Mouse (Mus musculus) hindbrain, embryonic 16.5 days (tissue): ENCODE data around the gene Gm28036. TPM values are rescaled to one million over a fixed set of nuclear protein-coding genes. Genes with fewer than 3 reads are reported as not detected.

Experiments used
- ATAC-seq: fragments of 200-750 bp; cut with Nextera tagmentation; 2 replicates; pipeline ENCODE4 v1.8.0; 2017; ENCODE audit warnings: moderate TSS enrichment, moderate library complexity
- H3K27ac ChIP-seq: fragments of 300-500 bp; sonication (generic); 2 replicates; pipeline ENCODE4 v1.5.1; 2014; ENCODE audit warnings: low read depth, mild to moderate bottlenecking, control low read depth, low read length, moderate library complexity
- H3K27me3 ChIP-seq: fragments of 300-500 bp; sonication (generic); replicated peaks from 2 replicates; pipeline ENCODE4 v1.6.1; 2014; ENCODE audit warnings: low read length; ENCODE audit not compliant: control insufficient read depth, insufficient read depth
- H3K36me3 ChIP-seq: fragments of 300-500 bp; sonication (generic); 2 replicates; pipeline ENCODE4 v1.6.1; 2014; ENCODE audit warnings: mild to moderate bottlenecking, low read length, moderate library complexity, mixed read lengths; ENCODE audit not compliant: control insufficient read depth, insufficient read depth
- H3K4me1 ChIP-seq: fragments of 300-500 bp; sonication (generic); 2 replicates; pipeline ENCODE4 v1.6.1; 2014; ENCODE audit warnings: low read depth, low read length; ENCODE audit not compliant: control insufficient read depth, insufficient read depth
- H3K4me2 ChIP-seq: fragments of 300-500 bp; sonication (generic); 2 replicates; pipeline ENCODE4 v1.6.1; 2014; ENCODE audit warnings: mild to moderate bottlenecking, low read length, control low read depth, moderate library complexity
- H3K4me3 ChIP-seq: fragments of 300-500 bp; sonication (generic); 2 replicates; pipeline ENCODE4 v1.5.1; 2014; ENCODE audit warnings: mild to moderate bottlenecking, low read length, control low read depth, moderate library complexity
- H3K9ac ChIP-seq: fragments of 300-500 bp; sonication (generic); 2 replicates; pipeline ENCODE4 v1.6.1; 2014; ENCODE audit warnings: low read depth, mild to moderate bottlenecking, control low read depth, low read length, moderate library complexity
- H3K9me3 ChIP-seq: fragments of 300-500 bp; sonication (generic); 2 replicates; pipeline ENCODE4 v1.6.1; 2014; ENCODE audit warnings: mild to moderate bottlenecking, low read length, moderate library complexity; ENCODE audit not compliant: control insufficient read depth
- WGBS: fragments of 180-500 bp; shearing (Covaris S2); extraction: QIAGEN DNeasy Blood & Tissue Kit; methylation state at CpG from one replicate; pipeline ENCODE4 v1.1.7; 2014; 5-methylcytosine and 5-hydroxymethylcytosine counted together
- polyA plus RNA-seq: library from polyadenylated mRNA; unstranded; fragments of >200 nt; fragmentation: Nextera tagmentation; extraction: Ambion mirVana; gene quantifications from 2 replicates; pipeline ENCODE4 v1.2.1, GENCODE M21; 2015

The Gm28036 gene
- 15.5 and 19.5 TPM in 2 replicates for polyA plus RNA-seq

GRCm38 (mm10) chr2:156126992-156127391 lies at the start of gene Gm28036:
TSS of gene Gm28036 (minus strand) at chr2:156127092.
- Histone ChIP-seq H3K9me3 (no peaks in the 10 kb centered on the region), H3K4me1 (no peaks in the 10 kb centered on the region), H3K9ac (no peak within 1 kb of the TSS), H3K27ac (no peak within 1 kb of the TSS), H3K4me2 (no peak within 1 kb of the TSS), H3K36me3 (peaks cover 10% of the 10 kb centered on the region), H3K4me3 (no peak within 1 kb of the TSS), H3K27me3 (no peaks in the 10 kb centered on the region)
- ATAC-seq = no peak
- WGBS = 96% methylated on average over 5 of the region's 5 CpGs

- no peak overlapping the region for H3K27ac ChIP-seq
- WGBS = 92% methylated on average over 5 of the region's 5 CpGs
- no peak for ATAC-seq
Observed at GRCm38 (mm10) chr2:156166557-156166956, 39.7 kb upstream of the Gm28036 start.

GRCm38 (mm10) chr2:156165478-156165877 lies 38.6 kb upstream of the Gm28036 start:
- no peak for ATAC-seq

More at GRCm38 (mm10) chr2:156166557-156166956, 39.7 kb upstream of the Gm28036 start:
- H3K9me3 ChIP-seq = no peaks in the 10 kb centered on the region
- no peak overlapping the region for H3K4me3 ChIP-seq
- H3K9ac ChIP-seq = no peak overlapping the region
- peaks cover 43% of the 10 kb centered on the region for H3K36me3 ChIP-seq
- no peaks in the 10 kb centered on the region for H3K27me3 ChIP-seq
- no peak overlapping the region for H3K4me2 ChIP-seq
- no peaks in the 10 kb centered on the region for H3K4me1 ChIP-seq

GRCm38 (mm10) chr2:156151538-156151937 lies 24.6 kb upstream of the Gm28036 start:
- Histone ChIP-seq H3K4me1 (no peaks in the 10 kb centered on the region), H3K4me2 (no peak overlapping the region), H3K27ac (no peak overlapping the region), H3K4me3 (no peak overlapping the region), H3K36me3 (peaks cover 25% of the 10 kb centered on the region), H3K9me3 (no peaks in the 10 kb centered on the region), H3K27me3 (no peaks in the 10 kb centered on the region), H3K9ac (no peak overlapping the region)
- no peak for ATAC-seq

More at GRCm38 (mm10) chr2:156165478-156165877, 38.6 kb upstream of the Gm28036 start:
- WGBS = 90% methylated on average over 1 of the region's 1 CpGs
- H3K4me2 ChIP-seq = no peak overlapping the region
- no peak overlapping the region for H3K4me3 ChIP-seq
- no peaks in the 10 kb centered on the region for H3K4me1 ChIP-seq
- no peak overlapping the region for H3K9ac ChIP-seq
- no peaks in the 10 kb centered on the region for H3K27me3 ChIP-seq
- no peaks in the 10 kb centered on the region for H3K9me3 ChIP-seq
- H3K36me3 ChIP-seq = peaks cover 44% of the 10 kb centered on the region
- H3K27ac ChIP-seq = no peak overlapping the region

- ATAC-seq = no peak
- Histone ChIP-seq H3K9me3 (no peaks in the 10 kb centered on the region), H3K27me3 (no peaks in the 10 kb centered on the region), H3K4me1 (peaks cover 12% of the 10 kb centered on the region), H3K4me3 (no peak overlapping the region), H3K27ac (no peak overlapping the region), H3K4me2 (no peak overlapping the region), H3K36me3 (peaks cover 19% of the 10 kb centered on the region), H3K9ac (no peak overlapping the region)
- WGBS = 92% methylated on average over 3 of the region's 3 CpGs
Observed at GRCm38 (mm10) chr2:156147316-156147915, 20.5 kb upstream of the Gm28036 start.

- H3K27ac ChIP-seq = no peak overlapping the region
- H3K4me2 ChIP-seq = no peak overlapping the region
- peaks cover 19% of the 10 kb centered on the region for H3K36me3 ChIP-seq
- WGBS = 65% methylated on average over 5 of the region's 5 CpGs
- no peak overlapping the region for H3K4me3 ChIP-seq
- H3K9ac ChIP-seq = no peak overlapping the region
- peaks cover 12% of the 10 kb centered on the region for H3K4me1 ChIP-seq
- no peaks in the 10 kb centered on the region for H3K27me3 ChIP-seq
- no peaks in the 10 kb centered on the region for H3K9me3 ChIP-seq
- ATAC-seq = no peak
Observed at GRCm38 (mm10) chr2:156146272-156146989, 19.5 kb upstream of the Gm28036 start.

- ATAC-seq = no peak
- no peak overlapping the region for H3K27ac ChIP-seq
- peaks cover 12% of the 10 kb centered on the region for H3K4me1 ChIP-seq
- H3K4me2 ChIP-seq = peak overlapping the region; percentile 60
- H3K4me3 ChIP-seq = no peak overlapping the region
- 62% methylated on average over 11 of the region's 11 CpGs for WGBS
- no peak overlapping the region for H3K9ac ChIP-seq
- no peaks in the 10 kb centered on the region for H3K27me3 ChIP-seq
- peaks cover 19% of the 10 kb centered on the region for H3K36me3 ChIP-seq
- H3K9me3 ChIP-seq = no peaks in the 10 kb centered on the region
Observed at GRCm38 (mm10) chr2:156145486-156146130, 18.7 kb upstream of the Gm28036 start.

GRCm38 (mm10) chr2:156143953-156144724 lies 17.2 kb upstream of the Gm28036 start, which contains the start of the genes Romo1 and Nfs1:
TSS of gene Romo1 (plus strand) at chr2:156144039.
TSS of gene Nfs1 (minus strand) at chr2:156144186.
- Histone ChIP-seq H3K27me3 (no peaks in the 10 kb centered on the region), H3K27ac (peak within 1 kb of the TSS; percentile 93), H3K4me1 (peaks cover 12% of the 10 kb centered on the region), H3K9me3 (no peaks in the 10 kb centered on the region), H3K4me3 (peak within 1 kb of the TSS; percentile 92), H3K9ac (peak within 1 kb of the TSS; percentile 91), H3K36me3 (peaks cover 14% of the 10 kb centered on the region), H3K4me2 (peak within 1 kb of the TSS; percentile 60)
- ATAC-seq = peak; percentile 100
- WGBS = 0% methylated on average over 60 of the region's 70 CpGs
